Mouse (Mus musculus): ENCODE results near the gene Fam135a.

- TF ChIP-seq MYOD1 (IDR thresholded peaks at IDR 0.05; ENCODE audit: control insufficient read depth, insufficient read length, low read depth) (no peak), CTCF (IDR thresholded peaks at IDR 0.05; ENCODE audit: control insufficient read depth, insufficient read depth, insufficient read length) (no peak), USF1 (IDR thresholded peaks at IDR 0.05; ENCODE audit: low read depth) (no peak), MAX (IDR thresholded peaks at IDR 0.05) (no peak), CEBPB (IDR thresholded peaks at IDR 0.05; ENCODE audit: low read depth) (peak; percentile 60), MYOG (IDR thresholded peaks at IDR 0.05; ENCODE audit: control insufficient read depth, extremely low read depth, insufficient read length) (no peak), FOSL1 (IDR thresholded peaks at IDR 0.05; ENCODE audit: insufficient read depth, low read length, poor library complexity, severe bottlenecking) (no peak)
These were observed 7.2 kb upstream of the Fam135a start for GRCm38 (mm10) chr1:24107378-24107777.
